Mouse (Mus musculus) hindbrain, embryonic 12.5 days (tissue): ENCODE data around the gene Srek1ip1. TPM values are rescaled to one million over a fixed set of nuclear protein-coding genes. Genes with fewer than 3 reads are reported as not detected.

ENCODE experiments used
- ATAC-seq: fragments of 200-750 bp; cut with Nextera tagmentation; 2 replicates; pipeline ENCODE4 v1.8.0; 2017; ENCODE audit warnings: moderate TSS enrichment; ENCODE audit not compliant: low FRiP score
- H3K27ac ChIP-seq: fragments of 300-500 bp; sonication (generic); 2 replicates; pipeline ENCODE4 v1.5.1; 2016; ENCODE audit warnings: mild to moderate bottlenecking
- H3K27me3 ChIP-seq: fragments of 300-500 bp; sonication (generic); 2 replicates; pipeline ENCODE4 v1.6.1; 2016; ENCODE audit warnings: mild to moderate bottlenecking
- H3K36me3 ChIP-seq: fragments of 300-500 bp; sonication (generic); 2 replicates; pipeline ENCODE4 v1.6.1; 2016; ENCODE audit warnings: mild to moderate bottlenecking
- H3K4me1 ChIP-seq: fragments of 300-500 bp; sonication (generic); 2 replicates; pipeline ENCODE4 v1.6.1; 2016
- H3K4me2 ChIP-seq: fragments of 300-500 bp; sonication (generic); replicated peaks from 2 replicates; pipeline ENCODE4 v1.6.1; 2016; ENCODE audit warnings: mild to moderate bottlenecking
- H3K4me3 ChIP-seq: fragments of 300-500 bp; sonication (generic); 2 replicates; pipeline ENCODE4 v1.5.1; 2016; ENCODE audit warnings: mild to moderate bottlenecking
- H3K9ac ChIP-seq: fragments of 300-500 bp; sonication (generic); 2 replicates; pipeline ENCODE4 v1.6.1; 2016; ENCODE audit warnings: mild to moderate bottlenecking, moderate library complexity
- H3K9me3 ChIP-seq: fragments of 300-500 bp; sonication (generic); replicated peaks from 2 replicates; pipeline ENCODE4 v1.6.1; 2016; ENCODE audit warnings: mild to moderate bottlenecking
- WGBS: fragments of 180-500 bp; shearing (Covaris S2); methylation state at CpG from one replicate; pipeline ENCODE4 v1.1.7; 2016; 5-methylcytosine and 5-hydroxymethylcytosine counted together
- polyA plus RNA-seq: library from polyadenylated mRNA; unstranded; fragments of >200 nt; fragmentation: Nextera tagmentation; extraction: Ambion mirVana; gene quantifications from 2 replicates; pipeline ENCODE4 v1.2.1, GENCODE M21; 2016

The Srek1ip1 gene
- 19.9 and 22.0 TPM in 2 replicates for polyA plus RNA-seq

DNA sequence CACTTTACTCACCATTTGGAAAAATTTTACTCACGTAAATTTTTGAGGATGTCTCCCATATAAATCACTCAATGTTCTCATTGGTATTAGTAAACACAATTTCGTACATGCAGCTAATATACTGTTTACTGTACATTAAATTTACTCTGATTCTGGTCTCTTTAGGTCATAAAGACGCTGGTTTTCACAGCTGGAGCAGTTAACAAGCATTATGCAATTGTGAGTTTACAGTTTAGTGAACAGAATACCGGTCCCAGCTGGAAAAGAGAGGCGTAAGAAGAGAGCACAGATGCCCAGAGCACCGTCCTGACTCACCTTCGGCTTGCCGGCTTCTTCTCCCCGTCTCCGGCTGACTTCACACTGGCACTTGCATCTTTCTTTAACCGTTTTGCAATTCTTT, at the start of gene Srek1ip1:
Gene Srek1ip1, plus strand, starts transcription at position 301 of the 400 bp plus-strand sequence.
- Histone ChIP-seq H3K36me3 (peaks cover 8% of the 10 kb centered on the region; the same call in 1 of the 2 replicates), H3K4me1 (no peaks in the 10 kb centered on the region), H3K4me3 (no peak within 1 kb of the TSS), H3K4me2 (no peak within 1 kb of the TSS), H3K27ac (no peak within 1 kb of the TSS), H3K9ac (no peak within 1 kb of the TSS), H3K27me3 (no peaks in the 10 kb centered on the region), H3K9me3 (no peaks in the 10 kb centered on the region)
- ATAC-seq = no peak
- WGBS = 94% methylated on average over 11 of the region's 11 CpGs

DNA sequence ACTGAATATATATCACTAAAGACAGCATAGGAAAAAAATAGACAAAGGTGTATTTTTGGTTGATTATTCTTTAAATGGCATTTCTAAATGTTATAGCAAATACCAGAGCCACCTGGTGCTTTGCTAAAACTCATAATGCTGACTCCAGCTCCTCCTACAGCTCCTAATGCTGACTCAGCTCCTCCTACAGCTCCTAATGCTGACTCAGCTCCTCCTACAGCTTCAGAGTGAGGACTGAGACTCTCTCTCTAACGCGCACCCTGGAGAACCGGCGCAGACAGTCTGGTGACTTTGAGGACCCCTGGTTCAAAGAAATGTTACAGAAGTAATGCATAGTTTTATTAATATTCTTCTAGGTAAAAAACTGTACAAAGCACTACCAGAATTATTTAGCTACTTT, 49.4 kb upstream of the Srek1ip1 start:
- no peaks in the 10 kb centered on the region for H3K36me3 ChIP-seq
- H3K4me2 ChIP-seq = no peak overlapping the region
- H3K4me3 ChIP-seq = no peak overlapping the region
- no peaks in the 10 kb centered on the region for H3K27me3 ChIP-seq
- H3K4me1 ChIP-seq = no peaks in the 10 kb centered on the region
- H3K27ac ChIP-seq = no peak overlapping the region
- 79% methylated on average over 4 of the region's 4 CpGs for WGBS
- no peak overlapping the region for H3K9ac ChIP-seq
- ATAC-seq = no peak
- H3K9me3 ChIP-seq = no peaks in the 10 kb centered on the region

DNA sequence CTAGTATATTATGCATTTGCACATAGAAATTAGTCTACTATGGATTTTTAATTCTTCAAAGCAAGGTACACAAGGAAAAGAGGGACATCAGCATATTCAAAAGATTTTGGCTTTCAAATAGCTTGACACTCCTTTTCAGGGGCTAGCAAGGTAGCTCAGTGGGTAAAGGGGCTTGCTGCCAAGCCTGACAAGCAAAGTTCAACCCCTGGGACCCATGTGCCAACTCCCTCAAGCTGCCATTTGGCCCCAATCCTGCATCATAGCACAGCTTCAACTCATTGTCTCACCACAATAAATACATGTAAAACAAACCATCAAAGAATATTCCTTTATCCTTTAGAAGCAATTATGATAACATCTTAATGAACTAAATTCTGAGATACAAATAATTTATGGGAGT, 45.3 kb upstream of the Srek1ip1 start:
- ATAC-seq = no peak
- no peaks in the 10 kb centered on the region for H3K36me3 ChIP-seq
- no peaks in the 10 kb centered on the region for H3K27me3 ChIP-seq
- no peak overlapping the region for H3K4me2 ChIP-seq
- no peak overlapping the region for H3K9ac ChIP-seq
- no peak overlapping the region for H3K27ac ChIP-seq
- no peaks in the 10 kb centered on the region for H3K4me1 ChIP-seq
- no peaks in the 10 kb centered on the region for H3K9me3 ChIP-seq
- H3K4me3 ChIP-seq = no peak overlapping the region

DNA sequence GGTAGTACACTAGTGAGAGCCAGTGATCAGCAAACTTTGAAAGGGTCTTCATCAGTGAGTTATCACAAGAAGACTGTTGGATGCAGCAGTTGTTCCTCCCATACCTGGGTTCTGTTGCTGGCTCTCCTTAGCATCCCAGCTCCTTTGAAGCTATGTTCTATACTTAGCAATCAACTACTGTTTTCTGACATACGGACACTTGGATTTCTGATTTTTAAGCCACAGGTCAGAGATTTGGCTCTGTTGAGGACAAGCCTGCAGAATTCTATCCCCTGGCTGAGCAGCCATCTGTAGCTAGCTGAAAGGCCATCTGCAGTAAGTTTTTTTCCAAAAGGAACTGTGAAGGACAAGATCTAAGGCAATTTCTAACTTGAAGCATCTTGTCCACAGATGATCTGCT, 32.9 kb upstream of the Srek1ip1 start:
- Histone ChIP-seq H3K27ac (no peak overlapping the region), H3K9me3 (no peaks in the 10 kb centered on the region), H3K4me3 (no peak overlapping the region), H3K9ac (no peak overlapping the region), H3K4me1 (no peaks in the 10 kb centered on the region), H3K27me3 (no peaks in the 10 kb centered on the region), H3K4me2 (no peak overlapping the region), H3K36me3 (no peaks in the 10 kb centered on the region)
- no peak for ATAC-seq
- WGBS = 97% methylated on average over 1 of the region's 1 CpGs

DNA sequence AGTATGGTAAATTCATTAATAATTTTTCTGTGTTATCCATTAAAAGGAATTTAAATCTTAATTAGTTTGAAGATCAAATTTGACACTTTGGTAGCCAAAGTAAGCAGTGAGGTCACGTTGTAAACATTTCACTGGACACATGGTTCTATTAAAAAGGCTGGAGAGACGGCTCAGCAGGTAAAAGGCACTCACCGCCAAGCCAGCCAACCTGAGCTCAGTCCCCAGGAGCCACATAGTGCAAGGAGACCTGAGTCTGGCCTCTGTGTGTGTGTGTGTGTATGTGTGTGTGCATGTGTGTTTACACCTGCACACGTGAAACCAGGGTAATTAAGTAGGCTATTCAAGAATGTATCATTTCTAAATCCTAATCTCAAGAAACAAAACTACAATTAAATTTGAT, 29.9 kb upstream of the Srek1ip1 start:
- Histone ChIP-seq H3K4me3 (no peak overlapping the region), H3K4me2 (no peak overlapping the region), H3K36me3 (no peaks in the 10 kb centered on the region), H3K4me1 (no peaks in the 10 kb centered on the region), H3K9ac (no peak overlapping the region), H3K9me3 (no peaks in the 10 kb centered on the region), H3K27ac (no peak overlapping the region), H3K27me3 (no peaks in the 10 kb centered on the region)
- WGBS = 89% methylated on average over 4 of the region's 4 CpGs
- ATAC-seq = no peak

DNA sequence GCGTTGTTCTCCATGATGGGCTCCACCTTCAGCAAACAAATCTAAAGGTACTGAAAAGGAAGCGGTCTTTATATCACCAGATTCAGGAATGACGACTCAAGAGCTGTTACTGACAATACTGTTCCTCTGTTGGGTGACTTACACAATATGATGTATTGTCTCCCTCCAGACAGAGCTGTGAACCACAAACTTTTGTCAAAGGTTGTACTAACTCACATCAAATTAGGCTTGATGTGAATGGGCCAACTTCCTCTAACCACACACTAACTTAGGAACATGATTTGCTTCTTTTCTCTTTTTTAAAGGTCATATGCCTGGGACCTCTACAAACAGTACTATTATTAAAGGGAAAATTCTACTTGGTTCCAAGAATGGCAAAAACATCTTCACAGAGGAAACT, 29.1 kb upstream of the Srek1ip1 start:
- H3K27ac ChIP-seq = no peak overlapping the region
- no peak overlapping the region for H3K4me2 ChIP-seq
- no peaks in the 10 kb centered on the region for H3K9me3 ChIP-seq
- no peak overlapping the region for H3K9ac ChIP-seq
- H3K4me3 ChIP-seq = no peak overlapping the region
- no peaks in the 10 kb centered on the region for H3K27me3 ChIP-seq
- ATAC-seq = no peak
- H3K36me3 ChIP-seq = no peaks in the 10 kb centered on the region
- 87% methylated on average over 3 of the region's 3 CpGs for WGBS
- no peaks in the 10 kb centered on the region for H3K4me1 ChIP-seq

DNA sequence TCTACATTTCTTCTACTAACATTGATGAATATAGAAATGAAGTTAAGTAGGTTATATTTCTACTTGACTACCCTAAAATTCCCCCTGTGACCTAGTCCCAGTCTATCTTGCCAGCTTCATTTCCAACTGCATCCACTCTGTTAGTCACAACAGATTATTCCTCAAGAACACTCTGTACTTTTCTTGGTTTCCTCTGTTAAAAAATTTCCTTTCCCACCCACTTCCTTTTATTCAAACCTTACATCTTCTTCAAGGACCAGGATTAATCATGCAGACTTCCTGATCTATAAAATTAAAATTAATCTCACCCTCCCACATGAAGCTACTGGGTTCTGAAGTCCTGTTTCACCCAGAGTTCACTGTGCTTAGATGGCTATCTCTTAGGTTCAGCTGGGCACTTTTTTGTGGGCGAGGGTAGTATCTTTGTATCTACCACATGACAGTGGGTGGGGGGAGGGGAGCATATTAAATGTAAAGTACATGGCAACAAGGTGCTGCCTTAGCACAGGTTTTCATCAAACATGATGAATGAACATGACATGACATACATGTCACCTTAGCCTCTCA, 13.1 kb upstream of the Srek1ip1 start:
- ATAC-seq = no peak
- peaks cover 16% of the 10 kb centered on the region for H3K36me3 ChIP-seq
- no peaks in the 10 kb centered on the region for H3K27me3 ChIP-seq
- H3K4me3 ChIP-seq = no peak overlapping the region
- H3K27ac ChIP-seq = no peak overlapping the region
- no peaks in the 10 kb centered on the region for H3K4me1 ChIP-seq
- 83% methylated on average over 1 of the region's 1 CpGs for WGBS
- no peak overlapping the region for H3K4me2 ChIP-seq
- H3K9ac ChIP-seq = no peak overlapping the region
- no peaks in the 10 kb centered on the region for H3K9me3 ChIP-seq

DNA sequence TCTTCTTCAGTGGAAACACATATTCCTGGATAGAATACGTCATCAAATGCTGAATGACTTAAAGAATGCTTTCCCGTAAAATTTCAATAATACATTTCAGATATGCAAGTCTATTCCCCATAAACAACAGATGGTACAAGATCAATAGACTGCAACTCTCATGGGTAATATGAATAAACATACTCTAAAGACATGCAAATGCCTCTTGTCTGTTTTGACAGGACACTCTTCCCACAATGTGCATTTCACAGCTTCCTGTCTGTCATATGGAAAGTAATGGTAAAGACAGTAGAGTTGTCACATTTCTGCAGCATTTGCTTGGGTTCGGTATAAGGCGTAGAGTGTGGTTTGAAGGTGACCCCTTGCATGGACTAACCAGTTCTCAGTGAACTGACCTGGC, 5.0 kb upstream of the Srek1ip1 start:
- Histone ChIP-seq H3K27me3 (no peaks in the 10 kb centered on the region), H3K4me2 (no peak overlapping the region), H3K9me3 (no peaks in the 10 kb centered on the region), H3K36me3 (peaks cover 17% of the 10 kb centered on the region), H3K9ac (no peak overlapping the region), H3K4me1 (no peaks in the 10 kb centered on the region), H3K4me3 (no peak overlapping the region), H3K27ac (no peak overlapping the region)
- 83% methylated on average over 4 of the region's 4 CpGs for WGBS
- ATAC-seq = no peak

DNA sequence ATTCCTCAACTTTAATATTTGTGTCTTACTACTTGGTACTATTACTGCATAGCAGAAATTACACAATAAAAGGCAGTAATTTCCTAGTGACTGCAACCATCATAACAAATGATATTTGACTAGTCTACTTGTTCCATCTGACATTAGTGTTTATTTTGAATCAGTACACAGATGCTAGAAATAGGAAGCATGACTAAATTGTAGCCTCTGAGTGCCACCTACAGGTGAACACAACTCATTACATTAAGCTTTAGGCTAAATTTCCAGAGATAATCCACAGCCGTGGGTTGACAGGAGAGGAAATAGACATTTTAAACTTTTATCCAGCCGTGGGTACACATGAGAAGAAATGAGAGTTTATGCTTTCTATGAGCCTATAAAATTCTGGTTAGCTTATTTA, 2.6 kb upstream of the Srek1ip1 start:
- 0 out of 2 replicates have a peak, but pooled peaks have one; percentile 48 for ATAC-seq
- WGBS = 29% methylated on average over 2 of the region's 2 CpGs
- no peaks in the 10 kb centered on the region for H3K9me3 ChIP-seq

DNA sequence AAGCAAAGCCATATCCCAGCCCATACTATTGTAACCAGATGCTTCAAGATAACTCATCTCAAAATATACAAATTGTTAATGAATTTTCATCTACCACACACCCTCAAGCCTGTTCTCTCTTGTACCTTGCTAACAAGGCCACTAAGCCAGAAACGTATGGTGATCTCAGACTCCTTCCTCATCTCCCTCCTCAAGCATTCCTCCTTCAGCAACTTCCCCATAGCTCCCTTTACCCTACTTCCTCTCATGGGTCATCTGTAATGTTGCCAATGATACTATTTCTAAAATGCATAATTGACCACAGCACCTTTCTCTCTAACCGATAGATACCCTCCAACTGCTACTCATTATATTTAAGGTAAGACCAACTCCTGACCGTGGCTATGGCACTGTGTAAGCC, 2.1 kb downstream of the Srek1ip1 start:
- no peak overlapping the region for H3K4me3 ChIP-seq
- WGBS = 94% methylated on average over 3 of the region's 3 CpGs
- ATAC-seq = no peak
- H3K9me3 ChIP-seq = no peaks in the 10 kb centered on the region
- H3K36me3 ChIP-seq = peaks cover 8% of the 10 kb centered on the region; the same call in 1 of the 2 replicates
- H3K9ac ChIP-seq = no peak overlapping the region
- H3K27ac ChIP-seq = no peak overlapping the region
- H3K27me3 ChIP-seq = no peaks in the 10 kb centered on the region
- H3K4me1 ChIP-seq = no peaks in the 10 kb centered on the region
- H3K4me2 ChIP-seq = no peak overlapping the region

More for the DNA sequence above, 2.6 kb upstream of the Srek1ip1 start:
- Histone ChIP-seq H3K4me1 (no peaks in the 10 kb centered on the region), H3K4me3 (no peak overlapping the region), H3K9ac (no peak overlapping the region), H3K36me3 (peaks cover 6% of the 10 kb centered on the region; the same call in 1 of the 2 replicates), H3K27me3 (no peaks in the 10 kb centered on the region), H3K27ac (no peak overlapping the region), H3K4me2 (no peak overlapping the region)

DNA sequence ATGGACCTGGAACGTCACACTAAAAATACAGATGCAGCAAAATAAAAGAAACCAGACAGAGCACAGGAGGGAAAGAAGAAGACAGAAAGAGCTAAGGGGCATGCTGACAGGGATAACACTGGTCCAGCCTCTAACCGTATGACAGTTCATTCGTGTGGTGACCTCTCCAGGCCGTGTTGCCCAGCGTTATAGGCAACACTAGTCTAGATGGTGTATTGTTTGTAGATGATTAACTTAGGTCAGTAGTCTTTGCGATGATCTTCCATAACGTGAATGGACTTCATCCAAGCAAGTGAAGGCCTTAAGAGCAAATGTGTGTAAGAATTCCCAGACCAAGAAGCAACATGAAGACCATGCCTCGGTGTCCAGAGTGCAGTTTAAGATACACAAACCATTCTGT, 6.8 kb downstream of the Srek1ip1 start:
- no peaks in the 10 kb centered on the region for H3K4me1 ChIP-seq
- no peak overlapping the region for H3K27ac ChIP-seq
- no peak overlapping the region for H3K9ac ChIP-seq
- H3K9me3 ChIP-seq = no peaks in the 10 kb centered on the region
- ATAC-seq = no peak
- H3K4me3 ChIP-seq = no peak overlapping the region
- no peaks in the 10 kb centered on the region for H3K27me3 ChIP-seq
- H3K4me2 ChIP-seq = no peak overlapping the region
- peaks cover 14% of the 10 kb centered on the region for H3K36me3 ChIP-seq
- WGBS = 90% methylated on average over 8 of the region's 8 CpGs

DNA sequence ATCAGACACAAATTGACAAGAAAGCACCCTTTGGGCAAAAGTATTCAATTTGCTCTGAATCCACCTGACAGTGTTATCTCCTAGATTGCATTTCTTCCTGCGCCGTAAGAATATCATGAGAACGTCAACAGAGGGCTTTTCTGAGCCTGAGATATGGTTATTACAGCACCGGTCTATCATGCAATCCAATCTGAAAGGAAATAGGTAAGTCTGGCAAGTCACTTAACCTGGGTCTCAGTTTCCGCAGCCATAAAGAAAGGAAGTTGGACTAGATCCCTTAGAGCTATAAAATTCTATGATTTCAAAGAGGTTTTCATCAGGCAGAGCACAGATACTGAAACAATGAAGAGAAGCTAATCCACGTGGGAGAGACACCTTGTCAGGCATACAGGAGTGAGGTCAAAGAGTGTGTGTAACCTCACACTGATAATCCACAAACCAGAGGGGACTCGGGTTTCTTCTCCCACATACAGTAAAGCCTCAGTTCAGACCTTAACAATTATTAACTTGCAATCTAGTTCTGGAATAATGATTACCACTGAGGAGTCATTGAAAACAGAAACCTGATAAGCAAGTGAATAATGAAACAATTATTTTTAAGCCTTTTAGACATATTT, 7.4 kb downstream of the Srek1ip1 start:
- no peaks in the 10 kb centered on the region for H3K4me1 ChIP-seq
- no peak overlapping the region for H3K4me2 ChIP-seq
- no peaks in the 10 kb centered on the region for H3K9me3 ChIP-seq
- H3K27me3 ChIP-seq = no peaks in the 10 kb centered on the region
- 87% methylated on average over 7 of the region's 7 CpGs for whole genome bisulfite sequencing
- H3K36me3 ChIP-seq = peaks cover 15% of the 10 kb centered on the region
- no peak overlapping the region for H3K9ac ChIP-seq
- no peak overlapping the region for H3K27ac ChIP-seq
- ATAC-seq = no peak
- H3K4me3 ChIP-seq = no peak overlapping the region

DNA sequence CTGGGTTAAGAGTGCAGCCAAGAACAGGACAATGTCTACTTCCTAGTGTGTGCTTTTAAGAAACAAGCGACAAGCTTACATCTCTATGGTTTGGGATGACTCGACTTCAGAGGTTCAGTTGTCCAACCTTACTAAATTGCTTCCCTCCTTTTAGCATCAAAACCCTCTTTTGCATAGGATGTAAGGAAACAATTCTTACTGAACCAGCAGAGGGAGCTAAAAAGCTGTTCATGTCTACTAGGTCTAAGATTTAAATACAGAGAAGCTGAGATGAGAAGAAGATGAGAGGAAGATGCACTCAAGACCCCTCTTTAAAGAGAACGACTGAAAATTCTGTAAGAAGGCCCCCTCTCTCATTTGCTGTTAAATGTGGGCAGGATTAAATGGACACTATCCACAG, 13.4 kb downstream of the Srek1ip1 start:
- Histone ChIP-seq H3K4me3 (no peak overlapping the region), H3K4me1 (no peaks in the 10 kb centered on the region), H3K9ac (no peak overlapping the region), H3K4me2 (no peak overlapping the region), H3K27me3 (no peaks in the 10 kb centered on the region), H3K9me3 (no peaks in the 10 kb centered on the region), H3K27ac (no peak overlapping the region), H3K36me3 (peaks cover 24% of the 10 kb centered on the region)
- no peak for ATAC-seq
- 63% methylated on average over 3 of the region's 3 CpGs for WGBS
